Mouse (Mus musculus): ENCODE data around the gene Ccdc169.

The Ccdc169 gene

GRCm38 (mm10) chr3:55122336-55122870 is 14.7 kb upstream of the Ccdc169 start:
- DNase-seq (ENCODE audit: low read depth, low spot score): no peak

- no peak for DNase-seq (ENCODE audit: low read depth, low spot score)
These were observed 14.1 kb upstream of the Ccdc169 start for GRCm38 (mm10) chr3:55123064-55123463.

- DNase-seq (ENCODE audit: low read depth, low spot score): no peak
These were observed 7.9 kb upstream of the Ccdc169 start for GRCm38 (mm10) chr3:55129181-55129692.

- no peak for DNase-seq (ENCODE audit: low read depth, low spot score)
These were observed 5.4 kb upstream of the Ccdc169 start for GRCm38 (mm10) chr3:55131576-55132233.

GRCm38 (mm10) chr3:55139837-55140236 is 2.7 kb downstream of the Ccdc169 start:
- DNase-seq (ENCODE audit: low read depth, low spot score): no peak

GRCm38 (mm10) chr3:55141401-55141800 is 4.3 kb downstream of the Ccdc169 start:
- no peak for DNase-seq (ENCODE audit: low read depth, low spot score)

- no peak for DNase-seq (ENCODE audit: low read depth, low spot score)
These were observed 7.8 kb downstream of the Ccdc169 start for GRCm38 (mm10) chr3:55144916-55145315.

- DNase-seq (ENCODE audit: low read depth, low spot score): no peak
These were observed 9.3 kb downstream of the Ccdc169 start for GRCm38 (mm10) chr3:55146441-55146840.

GRCm38 (mm10) chr3:55147156-55147555 is 10.0 kb downstream of the Ccdc169 start:
- no peak for DNase-seq (ENCODE audit: low read depth, low spot score)

GRCm38 (mm10) chr3:55148091-55148490 is 11.0 kb downstream of the Ccdc169 start:
- no peak for DNase-seq (ENCODE audit: low read depth, low spot score)

- no peak for DNase-seq (ENCODE audit: low read depth, low spot score)
These were observed 14.7 kb downstream of the Ccdc169 start for GRCm38 (mm10) chr3:55151656-55152433.

- no peak for DNase-seq (ENCODE audit: low read depth, low spot score)
These were observed 15.7 kb downstream of the Ccdc169 start for GRCm38 (mm10) chr3:55152673-55153334.

- no peak for DNase-seq (ENCODE audit: low read depth, low spot score)
These were observed 17.0 kb downstream of the Ccdc169 start for GRCm38 (mm10) chr3:55154163-55154562.

- DNase-seq (ENCODE audit: low read depth, low spot score): no peak
These were observed 20.3 kb downstream of the Ccdc169 start for GRCm38 (mm10) chr3:55157413-55157812.

- DNase-seq (ENCODE audit: low read depth, low spot score): no peak
These were observed 24.0 kb downstream of the Ccdc169 start for GRCm38 (mm10) chr3:55161144-55161543.

- no peak for DNase-seq (ENCODE audit: low read depth, low spot score)
These were observed 26.4 kb downstream of the Ccdc169 start for GRCm38 (mm10) chr3:55163510-55163909.

GRCm38 (mm10) chr3:55172478-55172877 is 35.3 kb downstream of the Ccdc169 start:
- no peak for DNase-seq (ENCODE audit: low read depth, low spot score)

- no peak for DNase-seq (ENCODE audit: low read depth, low spot score)
These were observed 40.1 kb downstream of the Ccdc169 start for GRCm38 (mm10) chr3:55177271-55177670.

GRCm38 (mm10) chr3:55181766-55182165 is 44.6 kb downstream of the Ccdc169 start, which contains the start of gene Sohlh2:
Gene Sohlh2, plus strand, starts transcription at chr3:55182028.
- DNase-seq (ENCODE audit: low read depth, low spot score): no peak

GRCm38 (mm10) chr3:55191668-55192067 is 54.5 kb downstream of the Ccdc169 start:
- no peak for DNase-seq (ENCODE audit: low read depth, low spot score)

- no peak for DNase-seq (ENCODE audit: low read depth, low spot score)
These were observed 56.2 kb downstream of the Ccdc169 start for GRCm38 (mm10) chr3:55193351-55193750.

GRCm38 (mm10) chr3:55194792-55195191 is 57.7 kb downstream of the Ccdc169 start:
- DNase-seq (ENCODE audit: low read depth, low spot score): no peak
